11 mouse cellular contexts compared by ENCODE assay signal in the genomic region with DNA sequence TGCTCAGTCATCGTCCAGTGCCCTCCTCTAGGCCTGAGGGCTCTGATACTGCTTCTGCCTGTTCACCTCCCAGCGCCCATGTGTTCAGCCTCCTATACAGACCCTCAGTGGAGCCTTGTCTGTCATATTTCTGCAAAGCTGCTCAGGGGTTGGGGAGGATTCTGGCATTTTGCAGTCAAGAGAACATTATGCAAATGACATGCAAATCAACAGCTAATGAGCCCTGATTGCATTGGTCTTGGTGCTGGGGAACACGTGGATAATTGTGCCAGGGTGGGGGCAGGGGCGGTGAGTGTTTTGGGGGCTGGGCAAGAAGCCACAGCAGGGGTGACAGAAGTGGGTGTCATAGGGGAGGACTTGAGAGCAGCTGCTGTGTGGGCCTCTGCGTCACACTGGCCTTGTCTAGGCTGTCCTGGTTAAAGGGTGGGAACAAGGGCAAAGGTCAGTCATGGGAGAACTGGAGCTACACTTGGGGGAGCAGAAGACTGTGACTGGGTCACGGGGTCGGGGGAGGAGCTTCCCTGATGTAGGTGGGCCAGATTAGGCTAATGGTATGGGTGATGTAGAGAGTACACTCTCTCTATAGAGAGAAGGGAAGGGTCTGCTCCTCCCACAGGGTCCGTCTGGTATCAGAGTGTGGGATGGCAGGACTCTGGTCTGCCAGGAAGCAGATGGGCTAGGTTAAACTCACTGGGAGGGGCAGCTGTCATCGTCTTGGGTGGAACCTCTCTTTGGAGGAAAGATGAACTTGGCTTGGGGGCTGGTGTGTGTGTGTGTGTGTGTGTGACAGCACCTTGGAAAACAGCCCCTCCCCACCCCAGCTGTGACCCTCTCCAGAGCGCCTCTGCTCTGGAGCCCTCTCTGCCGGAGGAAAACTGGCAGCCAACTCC. TPM values are rescaled to one million over a fixed set of nuclear protein-coding genes. Genes with fewer than 3 reads are reported as not detected.
DNase-seq lines count a peak whose midpoint lies in the region; ATAC-seq lines count a peak whose summit lies in the region.
"Had no signal": no experiment of that assay in that cellular context is flagged by ENCODE, and none has a peak within 500 bp of the region (broad histone marks: within the 10 kb centered on the region; RNA-seq: fewer than 3 reads in every experiment).

No protein-coding gene starts in this region.

- no peak overlapping the region for H3K27ac ChIP-seq in intestine, embryonic 15.5 days

- peak; percentile 20; the same call in 1 of the 2 replicates for ATAC-seq in intestine, embryonic 15.5 days

- 46% methylated on average over 11 of the region's 11 CpGs for WGBS in intestine, embryonic 15.5 days

- H3K9me3 ChIP-seq in intestine, embryonic 15.5 days, result no peaks in the 10 kb centered on the region

- peak; percentile 66 for DNase-seq in embryo, embryonic 10 days (ENCODE audit: low spot score)
- DNase-seq in embryo, embryonic 10.5 days (ENCODE audit: low spot score), result no peak
- peak; percentile 22 for DNase-seq in lung, postnatal 10 days
- no peak for DNase-seq in lung, postnatal 4 days
- peak; percentile 41 for DNase-seq in retina, embryonic 14.5 days (ENCODE audit: low spot score)
- no peak for DNase-seq in adrenal gland, adult 8-10 months
- no peak for DNase-seq in frontal cortex, adult 2 months (ENCODE audit: extremely low spot score in 1 of 2, low spot score in 1 of 2)
- DNase-seq: adrenal gland, postnatal 10 days had no signal

- peaks cover under 1% of the 10 kb centered on the region for H3K27me3 ChIP-seq in intestine, embryonic 15.5 days (replicated peaks)

- H3K4me3 ChIP-seq in intestine, embryonic 15.5 days (replicated peaks), result no peak overlapping the region
- H3K4me3 ChIP-seq: megakaryocyte, embryonic 14.5 days had no signal

- H3K9ac ChIP-seq in intestine, embryonic 15.5 days, result no peak overlapping the region

- H3K4me1 ChIP-seq in intestine, embryonic 15.5 days (replicated peaks), result peaks cover 8% of the 10 kb centered on the region; the same call in 1 of the 2 replicates

- H3K36me3 ChIP-seq in intestine, embryonic 15.5 days, result no peaks in the 10 kb centered on the region

- H3K4me2 ChIP-seq in intestine, embryonic 15.5 days (replicated peaks), result no peak overlapping the region

RNA-seq across cellular contexts. Expression of a gene that starts 23.9 kb away (rescaled TPM):
- polyA plus RNA-seq in intestine, embryonic 15.5 days (2015; fragmentation: Nextera tagmentation; extraction: Ambion mirVana), result 2.6 and 2.7 TPM in 2 replicates
- 10 to 100 TPM in 1 of 4 experiments, 1 to 10 TPM in 3; 3.9 to 11.2 (median 7.9) TPM for total RNA-seq in adrenal gland, adult 8-10 months (2022)
- polyA plus RNA-seq in frontal cortex, adult 2 months (2012; rRNA removed), result 270 and 282 TPM in 2 replicates
- polyA plus RNA-seq: C2C12 had no signal

RNA-seq across cellular contexts. Expression of a gene that starts 42.7 kb away (rescaled TPM):
- polyA plus RNA-seq in intestine, embryonic 15.5 days (2015; fragmentation: Nextera tagmentation; extraction: Ambion mirVana), result 973 and 1,022 TPM in 2 replicates
- total RNA-seq in adrenal gland, adult 8-10 months (2022), result 100 to 1,000 TPM; 828 to 975 (median 886) TPM
- 567 and 606 TPM in 2 replicates for polyA plus RNA-seq in frontal cortex, adult 2 months (2012; rRNA removed)

RNA-seq across cellular contexts. Expression of a gene that starts 44.1 kb away (rescaled TPM):
- not detected in 2 replicates for polyA plus RNA-seq in intestine, embryonic 15.5 days (2015; fragmentation: Nextera tagmentation; extraction: Ambion mirVana)
- not detected for total RNA-seq in adrenal gland, adult 8-10 months (2022)
- polyA plus RNA-seq in frontal cortex, adult 2 months (2012; rRNA removed), result 0.20 TPM in 1 of 2 replicates, not detected in the other
- polyA plus RNA-seq: C2C12 had no signal

RNA-seq across cellular contexts. Expression of a gene that starts 49.6 kb away (rescaled TPM):
- 14.1 and 17.1 TPM in 2 replicates for polyA plus RNA-seq in intestine, embryonic 15.5 days (2015; fragmentation: Nextera tagmentation; extraction: Ambion mirVana)
- total RNA-seq in adrenal gland, adult 8-10 months (2022), result under 1 TPM in 1 of 4 experiments, not detected in 3; 0.37 TPM
- 0.80 and 0.95 TPM in 2 replicates for polyA plus RNA-seq in frontal cortex, adult 2 months (2012; rRNA removed)
- total RNA-seq: adrenal gland, postnatal 10 days had no signal
- polyA plus RNA-seq: C2C12 had no signal

RNA-seq across cellular contexts. Expression of a gene that starts 55.9 kb away (rescaled TPM):
- polyA plus RNA-seq in intestine, embryonic 15.5 days (2015; fragmentation: Nextera tagmentation; extraction: Ambion mirVana), result 71.2 and 71.7 TPM in 2 replicates
- 100 to 1,000 TPM; 194 to 226 (median 212) TPM for total RNA-seq in adrenal gland, adult 8-10 months (2022)
- polyA plus RNA-seq in frontal cortex, adult 2 months (2012; rRNA removed), result 352 and 353 TPM in 2 replicates

Comparison
In these comparisons a context has a peak if more than half of its experiments do, and no peak if none do; other contexts are left out.
1. DNase-seq: peak in embryo, embryonic 10 days (single experiment), lung, postnatal 10 days (single experiment) and retina, embryonic 14.5 days (single experiment); none in embryo, embryonic 10.5 days (single experiment), lung, postnatal 4 days (0 of 2), adrenal gland, adult 8-10 months (single experiment) and frontal cortex, adult 2 months (0 of 2).
2. RNA of a gene that starts 23.9 kb away (polyA plus RNA-seq): 270 to 282 TPM in frontal cortex, adult 2 months; 2.6 to 2.7 TPM in intestine, embryonic 15.5 days; every median in the first group is over 10 times any median in the second.